Mouse (Mus musculus) testis, postnatal 10 days (tissue): ENCODE data around the gene Cfap157.

Experiments used
- DNase-seq: peaks from one replicate; pipeline ENCODE4 v3.0.0; 2021; ENCODE audit warnings: low spot score

Gene Cfap157

GRCm38 (mm10) chr2:32784048-32784681 is at the start of gene Cfap157:
Cfap157 (minus strand) TSS chr2:32784428.
- DNase-seq: no peak

- DNase-seq: no peak
Observed at GRCm38 (mm10) chr2:32828979-32829676, 44.9 kb upstream of the Cfap157 start.

GRCm38 (mm10) chr2:32825796-32826195 is 41.6 kb upstream of the Cfap157 start:
- DNase-seq: no peak

GRCm38 (mm10) chr2:32824778-32825177 is 40.5 kb upstream of the Cfap157 start:
- DNase-seq: no peak

GRCm38 (mm10) chr2:32824181-32824580 is 40.0 kb upstream of the Cfap157 start:
- DNase-seq: no peak

- DNase-seq: no peak
Observed at GRCm38 (mm10) chr2:32823579-32824154, 39.4 kb upstream of the Cfap157 start.

GRCm38 (mm10) chr2:32823153-32823552 is 38.9 kb upstream of the Cfap157 start:
- no peak for DNase-seq

GRCm38 (mm10) chr2:32822643-32823042 is 38.4 kb upstream of the Cfap157 start:
- no peak for DNase-seq

GRCm38 (mm10) chr2:32821041-32821802 is 37.0 kb upstream of the Cfap157 start:
- DNase-seq: no peak

- DNase-seq: no peak
Observed at GRCm38 (mm10) chr2:32818208-32818607, 34.0 kb upstream of the Cfap157 start.

GRCm38 (mm10) chr2:32817589-32817988 is 33.4 kb upstream of the Cfap157 start:
- no peak for DNase-seq

GRCm38 (mm10) chr2:32816946-32817581 is 32.8 kb upstream of the Cfap157 start:
- no peak for DNase-seq

GRCm38 (mm10) chr2:32816497-32816896 is 32.3 kb upstream of the Cfap157 start:
- no peak for DNase-seq

GRCm38 (mm10) chr2:32811959-32812358 is 27.7 kb upstream of the Cfap157 start:
- DNase-seq: no peak

- DNase-seq: no peak
Observed at GRCm38 (mm10) chr2:32808816-32809566, 24.8 kb upstream of the Cfap157 start.

GRCm38 (mm10) chr2:32798251-32798962 is 14.2 kb upstream of the Cfap157 start:
- no peak for DNase-seq

GRCm38 (mm10) chr2:32795748-32796418 is 11.7 kb upstream of the Cfap157 start:
- no peak for DNase-seq

GRCm38 (mm10) chr2:32791297-32791696 is 7.1 kb upstream of the Cfap157 start:
- DNase-seq: no peak

- DNase-seq: no peak
Observed at GRCm38 (mm10) chr2:32788581-32788980, 4.4 kb upstream of the Cfap157 start.

- DNase-seq: no peak
Observed at GRCm38 (mm10) chr2:32787176-32787575, 2.9 kb upstream of the Cfap157 start.
